Mouse (Mus musculus) cerebellum, adult 2 months (tissue): ENCODE data around the gene Prkab1. TPM values are rescaled to one million over a fixed set of nuclear protein-coding genes. Genes with fewer than 3 reads are reported as not detected.

Source experiments
- DNase-seq, 2 experiments: peaks; one replicate each; pipeline ENCODE4 v3.0.0; 2021
- H3K27ac ChIP-seq: fragments of 200-500 bp; 2 replicates; pipeline ENCODE4 v1.5.1; 2012; ENCODE audit warnings: low read length, control low read depth, inconsistent platforms; ENCODE audit not compliant: insufficient read depth
- H3K27me3 ChIP-seq: fragments of 200-500 bp; 2 replicates; pipeline ENCODE4 v1.6.1; 2012; ENCODE audit warnings: inconsistent platforms, mild to moderate bottlenecking, low read length, moderate library complexity; ENCODE audit not compliant: control insufficient read depth, insufficient read depth
- H3K4me1 ChIP-seq: fragments of 200-500 bp; 2 replicates; pipeline ENCODE4 v1.6.1; 2011; ENCODE audit warnings: low read length; ENCODE audit not compliant: control insufficient read depth, insufficient read depth
- H3K4me3 ChIP-seq: fragments of 200-500 bp; replicated peaks from 2 replicates; pipeline ENCODE3; 2011; ENCODE audit warnings: mild to moderate bottlenecking, low read depth, low read length, control low read depth; ENCODE audit not compliant: insufficient read depth
- CTCF ChIP-seq: fragments of 200-500 bp; IDR thresholded peaks from 2 replicates; pipeline ENCODE4 v1.5.1; 2011; ENCODE audit warnings: low read depth, mild to moderate bottlenecking, control low read depth, low read length, moderate library complexity, borderline replicate concordance; ENCODE audit not compliant: insufficient read depth
- POLR2A ChIP-seq: fragments of 200-500 bp; IDR thresholded peaks from 2 replicates; pipeline ENCODE4 v1.6.1; 2011; ENCODE audit warnings: low read length, control low read depth, borderline replicate concordance; ENCODE audit not compliant: insufficient read depth
- WGBS: fragments of 180-500 bp; shearing (Covaris S2); methylation state at CpG from one replicate; pipeline ENCODE4 v1.1.7; 2018; 5-methylcytosine and 5-hydroxymethylcytosine counted together
- polyA plus RNA-seq: library from polyadenylated mRNA; depleted of rRNA; stranded (reverse); fragments of >200 nt; gene quantifications from 2 replicates; pipeline ENCODE4 v1.2.3, GENCODE M21; 2012; rRNA removed

Prkab1 gene
- polyA plus RNA-seq, result 39.6 and 43.8 TPM in 2 replicates

GRCm38 (mm10) chr5:116024327-116024739 lies at the start of gene Prkab1:
Gene Prkab1 (minus strand): TSS chr5:116024508.
- TF ChIP-seq POLR2A, result peak; percentile 91
- peak; percentile 19; the same call in 1 of the 2 replicates for TF ChIP-seq CTCF
- Histone ChIP-seq H3K4me1 (no peaks in the 10 kb centered on the region), H3K27ac (peak within 1 kb of the TSS; percentile 3; the same call in 1 of the 2 replicates), H3K4me3 (peak within 1 kb of the TSS; percentile 57), H3K27me3 (no peaks in the 10 kb centered on the region)
- WGBS, result under 1% methylated on average over 46 of the region's 46 CpGs
- DNase-seq, result peak; percentile 91 to 93

GRCm38 (mm10) chr5:116069618-116070017 lies 45.3 kb upstream of the Prkab1 start:
- no peak for TF ChIP-seq CTCF
- TF ChIP-seq POLR2A, result no peak
- 91% methylated on average over 4 of the region's 4 CpGs for WGBS
- H3K4me1 ChIP-seq, result no peaks in the 10 kb centered on the region
- H3K27me3 ChIP-seq, result no peaks in the 10 kb centered on the region
- H3K27ac ChIP-seq, result no peak overlapping the region
- no peak overlapping the region for H3K4me3 ChIP-seq
- DNase-seq, result no peak

GRCm38 (mm10) chr5:116052826-116053225 lies 28.5 kb upstream of the Prkab1 start:
- DNase-seq, result no peak
- no peak overlapping the region for H3K4me3 ChIP-seq
- H3K4me1 ChIP-seq, result no peaks in the 10 kb centered on the region
- no peak overlapping the region for H3K27ac ChIP-seq
- TF ChIP-seq CTCF (no peak), POLR2A (no peak)
- 56% methylated on average over 6 of the region's 6 CpGs for WGBS
- no peaks in the 10 kb centered on the region for H3K27me3 ChIP-seq

- Histone ChIP-seq H3K27me3 (no peaks in the 10 kb centered on the region), H3K4me3 (no peak overlapping the region), H3K4me1 (no peaks in the 10 kb centered on the region), H3K27ac (no peak overlapping the region)
- TF ChIP-seq POLR2A (no peak), CTCF (no peak)
- DNase-seq, result no peak
- WGBS, result 76% methylated on average over 5 of the region's 5 CpGs
These were observed 27.9 kb upstream of the Prkab1 start for GRCm38 (mm10) chr5:116052171-116052570.

- Histone ChIP-seq H3K27me3 (no peaks in the 10 kb centered on the region), H3K4me1 (no peaks in the 10 kb centered on the region), H3K27ac (no peak overlapping the region), H3K4me3 (no peak overlapping the region)
- TF ChIP-seq POLR2A, result no peak
- no peak for TF ChIP-seq CTCF
- 74% methylated on average over 4 of the region's 4 CpGs for WGBS
- no peak for DNase-seq
These were observed 25.5 kb upstream of the Prkab1 start for GRCm38 (mm10) chr5:116049821-116050220.

- Histone ChIP-seq H3K27me3 (no peaks in the 10 kb centered on the region), H3K4me3 (no peak overlapping the region), H3K27ac (no peak overlapping the region), H3K4me1 (no peaks in the 10 kb centered on the region)
- whole genome bisulfite sequencing, result 89% methylated on average over 3 of the region's 3 CpGs
- TF ChIP-seq CTCF, result no peak
- TF ChIP-seq POLR2A, result no peak
- no peak for DNase-seq
These were observed 24.0 kb upstream of the Prkab1 start for GRCm38 (mm10) chr5:116048321-116048720.

GRCm38 (mm10) chr5:116046246-116046645 lies 21.9 kb upstream of the Prkab1 start:
- Histone ChIP-seq H3K4me3 (no peak overlapping the region), H3K27ac (no peak overlapping the region), H3K4me1 (no peaks in the 10 kb centered on the region), H3K27me3 (no peaks in the 10 kb centered on the region)
- WGBS, result 82% methylated on average over 4 of the region's 4 CpGs
- TF ChIP-seq POLR2A (no peak), CTCF (no peak)
- DNase-seq, result no peak

GRCm38 (mm10) chr5:116045581-116045980 lies 21.3 kb upstream of the Prkab1 start:
- TF ChIP-seq POLR2A, result no peak
- no peak for TF ChIP-seq CTCF
- no peaks in the 10 kb centered on the region for H3K27me3 ChIP-seq
- no peak overlapping the region for H3K27ac ChIP-seq
- 84% methylated on average over 8 of the region's 8 CpGs for WGBS
- H3K4me1 ChIP-seq, result no peaks in the 10 kb centered on the region
- DNase-seq, result no peak
- H3K4me3 ChIP-seq, result no peak overlapping the region
